Mouse (Mus musculus) C2C12 (cell line): ENCODE measurements around the gene Qrich1. TPM values are rescaled to one million over a fixed set of nuclear protein-coding genes. Genes with fewer than 3 reads are reported as not detected.
A peak's percentile ranks its signal among the peaks of the same experiment; 100 is the strongest.

Source experiments
- H3K27me3 ChIP-seq: one replicate; pipeline ENCODE4 v1.6.1; 2011; ENCODE audit not compliant: control insufficient read depth, insufficient read depth, insufficient read length
- H3K36me3 ChIP-seq: one replicate; pipeline ENCODE4 v1.6.1; 2011; ENCODE audit not compliant: control insufficient read depth, insufficient read depth
- H3K4me3 ChIP-seq: one replicate; pipeline ENCODE4 v1.5.1; 2011; ENCODE audit warnings: mild to moderate bottlenecking, control low read depth; ENCODE audit not compliant: poor library complexity, insufficient read depth, severe bottlenecking
- H3K79me2 ChIP-seq: one replicate; pipeline ENCODE4 v1.6.1; 2011; ENCODE audit not compliant: control insufficient read depth, insufficient read depth
- H3K79me3 ChIP-seq: one replicate; pipeline ENCODE4 v1.6.1; 2011; ENCODE audit warnings: low read depth, control low read depth
- H3ac ChIP-seq: one replicate; pipeline ENCODE3; 2011; ENCODE audit warnings: low read depth; ENCODE audit not compliant: control insufficient read depth, insufficient read length
- CEBPB ChIP-seq: IDR thresholded peaks from one replicate; pipeline ENCODE4 v1.6.1; 2011; ENCODE audit warnings: low read depth, mild to moderate bottlenecking, control low read depth, moderate library complexity
- CTCF ChIP-seq: IDR thresholded peaks from one replicate; pipeline ENCODE4 v1.5.1; 2011; ENCODE audit not compliant: control insufficient read depth, insufficient read depth, insufficient read length
- FOSL1 ChIP-seq: IDR thresholded peaks from one replicate; pipeline ENCODE4 v1.8.0; 2011; ENCODE audit warnings: mild to moderate bottlenecking, low read length; ENCODE audit not compliant: poor library complexity, insufficient read depth, severe bottlenecking
- MAX ChIP-seq: IDR thresholded peaks from one replicate; pipeline ENCODE4 v1.6.1; 2011; ENCODE audit warnings: mild to moderate bottlenecking, control low read depth
- MYOD1 ChIP-seq: IDR thresholded peaks from one replicate; pipeline ENCODE4 v1.6.1; 2011; ENCODE audit warnings: low read depth; ENCODE audit not compliant: control insufficient read depth, insufficient read length
- MYOG ChIP-seq: IDR thresholded peaks from one replicate; pipeline ENCODE4 v1.6.1; 2011; ENCODE audit not compliant: control insufficient read depth, insufficient read length; ENCODE audit errors: extremely low read depth
- USF1 ChIP-seq: IDR thresholded peaks from one replicate; pipeline ENCODE4 v1.6.1; 2011; ENCODE audit warnings: low read depth, mild to moderate bottlenecking, control low read depth, moderate library complexity
- polyA plus RNA-seq: library from polyadenylated mRNA; unstranded; fragments of >200 nt; fragmentation: generic; extraction: Trizol; gene quantifications from one replicate; pipeline ENCODE4 v1.2.1, GENCODE M21; 2012; ENCODE audit warnings: missing spikeins

Gene Qrich1
- polyA plus RNA-seq, 1 experiment = 58.2 TPM

DNA sequence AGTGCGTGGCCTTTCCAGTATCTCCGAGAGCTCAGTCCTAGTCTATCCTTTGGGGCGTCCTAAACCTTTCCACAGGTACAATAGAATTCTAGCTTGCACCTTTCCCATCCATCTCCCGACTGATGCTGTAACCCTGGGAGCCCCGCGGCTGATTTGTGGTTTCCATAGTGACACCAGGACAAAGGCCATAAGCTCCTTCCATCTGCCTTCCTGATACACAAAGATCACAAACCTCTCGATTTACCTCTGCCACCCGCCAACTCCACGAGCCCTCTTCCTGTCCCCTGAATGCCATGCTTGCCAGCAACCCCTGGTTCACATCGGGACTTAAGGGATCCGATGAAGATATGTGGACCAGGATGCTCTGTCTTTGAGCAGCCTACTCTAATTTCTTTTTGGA is 37.4 kb upstream of the Qrich1 start:
- no peak for TF ChIP-seq MYOG
- TF ChIP-seq USF1 = no peak
- no peak for TF ChIP-seq MAX
- no peak for TF ChIP-seq FOSL1
- TF ChIP-seq CTCF = no peak
- no peak for TF ChIP-seq CEBPB
- TF ChIP-seq MYOD1 = no peak
- peaks cover 32% of the 10 kb centered on the region for H3K79me2 ChIP-seq
- H3ac ChIP-seq = no peak overlapping the region
- H3K27me3 ChIP-seq = no peaks in the 10 kb centered on the region
- peaks cover 27% of the 10 kb centered on the region for H3K36me3 ChIP-seq
- no peak overlapping the region for H3K4me3 ChIP-seq
- H3K79me3 ChIP-seq = peaks cover 12% of the 10 kb centered on the region

GRCm38 (mm10) chr9:108479721-108480351 is 36.8 kb upstream of the Qrich1 start, which contains the start of gene Lamb2:
Lamb2 (plus strand) TSS chr9:108479736.
- Histone ChIP-seq H3K79me2 (peaks cover 32% of the 10 kb centered on the region), H3K27me3 (no peaks in the 10 kb centered on the region), H3K36me3 (peaks cover 28% of the 10 kb centered on the region), H3K79me3 (peaks cover 12% of the 10 kb centered on the region), H3K4me3 (peak within 1 kb of the TSS; percentile 53), H3ac (peak within 1 kb of the TSS; percentile 78)
- TF ChIP-seq MYOD1 (no peak), MAX (no peak), FOSL1 (no peak), USF1 (no peak)

DNA sequence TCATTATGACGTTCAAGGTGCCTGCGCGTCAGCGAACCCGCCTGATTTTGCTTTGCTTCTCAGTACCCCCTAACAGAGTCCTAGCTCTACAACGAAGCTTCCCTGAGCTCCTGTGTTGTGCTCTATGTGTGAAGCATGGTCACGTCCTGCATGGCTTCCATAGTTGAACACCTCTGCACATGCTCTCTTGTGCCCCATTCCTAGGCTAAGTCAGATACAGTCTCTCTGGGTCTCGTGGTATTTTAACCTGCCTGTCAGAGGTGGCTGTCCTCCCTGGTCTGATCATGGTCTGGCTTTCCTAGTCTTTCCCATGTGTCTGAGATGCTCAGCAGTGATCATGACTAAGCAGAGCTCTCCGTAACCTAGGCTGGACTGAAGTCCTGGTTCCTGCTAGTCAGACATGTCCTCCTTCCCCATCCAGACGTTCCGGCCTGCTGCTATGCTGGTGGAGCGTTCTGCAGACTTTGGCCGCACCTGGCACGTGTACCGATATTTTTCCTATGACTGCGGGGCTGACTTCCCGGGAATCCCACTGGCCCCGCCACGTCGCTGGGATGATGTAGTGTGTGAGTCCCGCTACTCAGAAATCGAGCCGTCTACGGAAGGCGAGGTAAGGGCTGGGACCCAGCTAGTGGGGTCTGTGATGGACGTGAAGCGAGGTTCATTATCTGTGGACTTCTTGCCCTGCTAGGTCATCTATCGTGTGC is 35.6 kb upstream of the Qrich1 start:
- Histone ChIP-seq H3K27me3 (no peaks in the 10 kb centered on the region), H3K79me2 (peaks cover 32% of the 10 kb centered on the region), H3K36me3 (peaks cover 40% of the 10 kb centered on the region), H3K4me3 (peak overlapping the region; percentile 53), H3K79me3 (peaks cover 12% of the 10 kb centered on the region), H3ac (no peak overlapping the region)
- TF ChIP-seq MYOD1 (no peak), USF1 (no peak), CTCF (no peak), MYOG (no peak), CEBPB (no peak), FOSL1 (no peak), MAX (no peak)

- peaks cover 40% of the 10 kb centered on the region for H3K36me3 ChIP-seq
- H3ac ChIP-seq = no peak overlapping the region
- TF ChIP-seq FOSL1 (no peak), MYOG (no peak), USF1 (no peak), CEBPB (no peak), CTCF (no peak), MYOD1 (no peak), MAX (no peak)
These were observed 34.9 kb upstream of the Qrich1 start for GRCm38 (mm10) chr9:108481520-108482210.

GRCm38 (mm10) chr9:108483051-108483790 is 33.4 kb upstream of the Qrich1 start:
- no peaks in the 10 kb centered on the region for H3K27me3 ChIP-seq
- H3K4me3 ChIP-seq = no peak overlapping the region
- H3ac ChIP-seq = no peak overlapping the region
- peaks cover 32% of the 10 kb centered on the region for H3K79me2 ChIP-seq
- peaks cover 50% of the 10 kb centered on the region for H3K36me3 ChIP-seq
- H3K79me3 ChIP-seq = peaks cover 12% of the 10 kb centered on the region
- TF ChIP-seq MYOG (no peak), MYOD1 (no peak), MAX (no peak), USF1 (no peak), FOSL1 (no peak), CTCF (no peak)

More at GRCm38 (mm10) chr9:108481520-108482210, 34.9 kb upstream of the Qrich1 start:
- H3K79me3 ChIP-seq = peaks cover 12% of the 10 kb centered on the region
- no peaks in the 10 kb centered on the region for H3K27me3 ChIP-seq
- no peak overlapping the region for H3K4me3 ChIP-seq
- peaks cover 32% of the 10 kb centered on the region for H3K79me2 ChIP-seq
